Mouse (Mus musculus) stomach, postnatal 0 days (tissue): ENCODE measurements at regions not wholly inside any gene's neighbourhood (a gene's known extent, or its start where the extent isn't known, plus 50 kb on each side); places are given as distances from the start of the nearest gene placed in this dataset.

Experiments
- ATAC-seq: fragments of 200-750 bp; cut with Nextera tagmentation; 2 replicates; pipeline ENCODE4 v1.8.0; 2017; ENCODE audit not compliant: low FRiP score, low TSS enrichment
- DNase-seq: peaks from one replicate; pipeline ENCODE4 v3.0.0-alpha.2; 2016; ENCODE audit warnings: low spot score
- H3K27ac ChIP-seq: fragments of 300-500 bp; sonication (generic); replicated peaks from 2 replicates; pipeline ENCODE4 v1.5.1; 2014; ENCODE audit warnings: mild to moderate bottlenecking, control low read depth
- H3K27me3 ChIP-seq: fragments of 300-500 bp; sonication (generic); 2 replicates; pipeline ENCODE4 v1.6.1; 2014; ENCODE audit warnings: low read length; ENCODE audit not compliant: control insufficient read depth, insufficient read depth
- H3K36me3 ChIP-seq: fragments of 300-500 bp; sonication (generic); 2 replicates; pipeline ENCODE4 v1.6.1; 2014; ENCODE audit warnings: low read length, mixed read lengths; ENCODE audit not compliant: control insufficient read depth, insufficient read depth
- H3K4me1 ChIP-seq: fragments of 300-500 bp; sonication (generic); replicated peaks from 2 replicates; pipeline ENCODE4 v1.6.1; 2014; ENCODE audit warnings: antibody characterized with exemption; ENCODE audit not compliant: control insufficient read depth, insufficient read depth
- H3K4me2 ChIP-seq: fragments of 300-500 bp; sonication (generic); replicated peaks from 2 replicates; pipeline ENCODE4 v1.6.1; 2014; ENCODE audit warnings: low read depth, mild to moderate bottlenecking, control low read depth, moderate library complexity
- H3K4me3 ChIP-seq: fragments of 300-500 bp; sonication (generic); 2 replicates; pipeline ENCODE4 v1.5.1; 2014; ENCODE audit warnings: low read depth, low read length, control low read depth
- H3K9ac ChIP-seq: fragments of 300-500 bp; sonication (generic); 2 replicates; pipeline ENCODE4 v1.6.1; 2014; ENCODE audit warnings: mild to moderate bottlenecking, low read length, control low read depth, mixed read lengths
- H3K9me3 ChIP-seq: fragments of 300-500 bp; sonication (generic); 2 replicates; pipeline ENCODE4 v1.6.1; 2016; ENCODE audit warnings: low read length; ENCODE audit not compliant: control insufficient read depth
- CTCF ChIP-seq: IDR thresholded peaks from 2 replicates; pipeline ENCODE4 v1.5.1; 2016; ENCODE audit warnings: antibody characterized with exemption, low read depth, mild to moderate bottlenecking, moderate library complexity
- EP300 ChIP-seq: optimal IDR thresholded peaks from 2 replicates; pipeline ENCODE3; 2016; ENCODE audit warnings: antibody characterized with exemption
- WGBS: fragments of 180-500 bp; shearing (Covaris S2); extraction: QIAGEN DNeasy Blood & Tissue Kit; methylation state at CpG from one replicate; pipeline ENCODE4 v1.1.7; 2014; 5-methylcytosine and 5-hydroxymethylcytosine counted together

- Histone ChIP-seq H3K36me3 (no peaks in the 10 kb centered on the region), H3K9ac (no peak overlapping the region), H3K27ac (no peak overlapping the region), H3K4me2 (no peak overlapping the region), H3K27me3 (no peaks in the 10 kb centered on the region), H3K4me1 (no peaks in the 10 kb centered on the region), H3K4me3 (no peak overlapping the region), H3K9me3 (no peaks in the 10 kb centered on the region)
- TF ChIP-seq EP300: no peak
- no peak for TF ChIP-seq CTCF
- DNase-seq: no peak
- ATAC-seq: no peak
- 82% methylated on average over 3 of the region's 3 CpGs for WGBS
These were observed 92.4 kb upstream of the Atp1b1 start for GRCm38 (mm10) chr1:164550596-164550995.

GRCm38 (mm10) chr1:164548071-164548470, 89.9 kb upstream of the Atp1b1 start:
- no peak for DNase-seq
- TF ChIP-seq CTCF: no peak
- no peak for TF ChIP-seq EP300
- WGBS: 71% methylated on average over 8 of the region's 8 CpGs
- H3K36me3 ChIP-seq: no peaks in the 10 kb centered on the region
- 0 out of 2 replicates have a peak, but pooled peaks cover 2% of the 10 kb centered on the region for H3K4me1 ChIP-seq
- no peak overlapping the region for H3K9ac ChIP-seq
- H3K9me3 ChIP-seq: no peaks in the 10 kb centered on the region
- H3K4me2 ChIP-seq: no peak overlapping the region
- H3K27me3 ChIP-seq: no peaks in the 10 kb centered on the region
- ATAC-seq: no peak
- peak overlapping the region; percentile 40; the same call in 1 of the 2 replicates for H3K27ac ChIP-seq
- no peak overlapping the region for H3K4me3 ChIP-seq

GRCm38 (mm10) chr1:164545843-164546242, 87.7 kb upstream of the Atp1b1 start:
- no peak for ATAC-seq

GRCm38 (mm10) chr1:164543045-164543803, 85.1 kb upstream of the Atp1b1 start:
- no peak for TF ChIP-seq CTCF
- no peak for TF ChIP-seq EP300
- Histone ChIP-seq H3K4me1 (peaks cover 2% of the 10 kb centered on the region; the same call in 1 of the 2 replicates), H3K9ac (no peak overlapping the region), H3K36me3 (no peaks in the 10 kb centered on the region), H3K27me3 (no peaks in the 10 kb centered on the region), H3K9me3 (no peaks in the 10 kb centered on the region), H3K4me2 (no peak overlapping the region), H3K4me3 (no peak overlapping the region), H3K27ac (peak overlapping the region; percentile 73)
- ATAC-seq (peak; percentile 87), DNase-seq (peak; percentile 35)
- 38% methylated on average over 9 of the region's 9 CpGs for WGBS

More at GRCm38 (mm10) chr1:164545843-164546242, 87.7 kb upstream of the Atp1b1 start:
- H3K36me3 ChIP-seq: no peaks in the 10 kb centered on the region
- no peak overlapping the region for H3K9ac ChIP-seq
- no peaks in the 10 kb centered on the region for H3K9me3 ChIP-seq
- H3K4me3 ChIP-seq: no peak overlapping the region
- no peak for TF ChIP-seq EP300
- TF ChIP-seq CTCF: no peak
- WGBS: 72% methylated on average over 4 of the region's 4 CpGs
- DNase-seq: no peak
- 0 out of 2 replicates have a peak, but pooled peaks cover 2% of the 10 kb centered on the region for H3K4me1 ChIP-seq
- H3K27me3 ChIP-seq: no peaks in the 10 kb centered on the region
- H3K27ac ChIP-seq: no peak overlapping the region
- H3K4me2 ChIP-seq: no peak overlapping the region

GRCm38 (mm10) chr1:164541711-164542110, 83.6 kb upstream of the Atp1b1 start:
- WGBS: 84% methylated on average over 1 of the region's 1 CpGs
- TF ChIP-seq EP300 (no peak), CTCF (no peak)
- Histone ChIP-seq H3K9ac (no peak overlapping the region), H3K9me3 (no peaks in the 10 kb centered on the region), H3K4me3 (no peak overlapping the region), H3K4me1 (peaks cover 2% of the 10 kb centered on the region; the same call in 1 of the 2 replicates), H3K27me3 (no peaks in the 10 kb centered on the region), H3K36me3 (no peaks in the 10 kb centered on the region), H3K27ac (no peak overlapping the region), H3K4me2 (no peak overlapping the region)
- no peak for ATAC-seq
- DNase-seq: no peak
